Mouse (Mus musculus): ENCODE data around the gene Gm20815. TPM values are rescaled to one million over a fixed set of nuclear protein-coding genes. Genes with fewer than 3 reads are reported as not detected.
"Not testable (repeated sequence)": the region's sequence is repeated elsewhere in the genome, so short reads cannot be mapped to it uniquely, and the experiment has no call there.

Gm20815 gene
- not detected in 2 replicates for polyA plus RNA-seq (2015; fragmentation: Nextera tagmentation; extraction: Ambion mirVana)

DNA sequence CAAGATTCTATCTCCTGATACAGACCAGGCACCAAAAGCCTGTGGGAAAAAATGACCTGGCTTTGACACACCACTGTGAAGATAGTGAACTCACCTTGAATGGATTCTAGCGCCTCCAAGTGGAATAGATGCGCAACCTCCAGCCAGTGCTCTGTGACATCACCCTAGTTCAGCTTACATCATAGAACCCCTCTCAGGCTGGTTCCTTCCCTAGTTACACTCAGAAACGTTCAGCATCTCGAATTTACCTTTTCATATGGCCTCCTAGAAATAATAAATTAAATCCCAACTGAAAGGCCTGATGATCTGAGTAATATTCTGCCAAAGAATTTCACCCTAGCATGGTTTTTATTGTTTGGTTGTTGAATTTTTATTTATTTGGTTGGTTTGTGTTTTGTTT lies at the start of gene Gm20815:
Gene Gm20815, minus strand, starts transcription at position 101 of the 400 bp plus-strand sequence.
- H3K4me1 ChIP-seq (ENCODE audit: control insufficient read depth, insufficient read depth, low read length); H3K36me3 ChIP-seq (ENCODE audit: control insufficient read depth, insufficient read depth, low read length); H3K4me3 ChIP-seq (ENCODE audit: low read depth, low read length); H3K9ac ChIP-seq (ENCODE audit: low read depth, low read length); ATAC-seq; H3K27me3 ChIP-seq (ENCODE audit: control insufficient read depth, insufficient read depth, low read depth, low read length); H3K9me3 ChIP-seq (replicated peaks; ENCODE audit: control insufficient read depth, low read length, poor library complexity, severe bottlenecking); H3K4me2 ChIP-seq (ENCODE audit: low read length); H3K27ac ChIP-seq (ENCODE audit: low read length): not testable (repeated sequence)
- WGBS = no CpG with 5 or more reads among the region's 4 CpGs

Measured in midbrain, embryonic 16.5 days (tissue).